Mouse (Mus musculus) embryonic fibroblast, embryonic 13.5 days (primary cell): Measurements from ENCODE around the gene Vps16. TPM values are rescaled to one million over a fixed set of nuclear protein-coding genes. Genes with fewer than 3 reads are reported as not detected.

Source experiments
- H3K27ac ChIP-seq: 2 replicates; pipeline ENCODE4 v1.5.1; 2012; ENCODE audit warnings: low read length, control low read depth, inconsistent platforms; ENCODE audit not compliant: insufficient read depth
- H3K4me1 ChIP-seq: 2 replicates; pipeline ENCODE4 v1.6.1; 2011; ENCODE audit warnings: low read length; ENCODE audit not compliant: control insufficient read depth, insufficient read depth
- H3K4me3 ChIP-seq: 2 replicates; pipeline ENCODE4 v1.5.1; 2011; ENCODE audit warnings: mild to moderate bottlenecking, control low read depth, low read length; ENCODE audit not compliant: insufficient read depth
- CTCF ChIP-seq: IDR thresholded peaks from 2 replicates; pipeline ENCODE4 v1.5.1; 2011; ENCODE audit warnings: mild to moderate bottlenecking, control low read depth, low read length, moderate library complexity, borderline replicate concordance; ENCODE audit not compliant: insufficient read depth
- POLR2A ChIP-seq: IDR thresholded peaks from 2 replicates; pipeline ENCODE4 v1.6.1; 2011; ENCODE audit warnings: low read depth, mild to moderate bottlenecking, control low read depth, low read length, moderate library complexity
- polyA plus RNA-seq: library from polyadenylated mRNA; stranded (reverse); fragments of >200 nt; gene quantifications from 2 replicates; pipeline ENCODE4 v1.2.4, GENCODE M21; 2011; ENCODE audit warnings: low read depth; ENCODE audit not compliant: missing spikeins, insufficient read length

Vps16 gene
- polyA plus RNA-seq, 1 experiment, result 90.1 TPM

GRCm38 (mm10) chr2:130454748-130455370, 30.7 kb downstream of the Vps16 start:
- Histone ChIP-seq H3K27ac (no peak overlapping the region), H3K4me3 (no peak overlapping the region), H3K4me1 (peaks cover 13% of the 10 kb centered on the region)
- TF ChIP-seq CTCF, result no peak
- TF ChIP-seq POLR2A, result no peak

- H3K27ac ChIP-seq, result no peak overlapping the region
- TF ChIP-seq POLR2A (no peak), CTCF (no peak)
- peaks cover 5% of the 10 kb centered on the region for H3K4me1 ChIP-seq
- no peak overlapping the region for H3K4me3 ChIP-seq
These were observed 33.7 kb downstream of the Vps16 start for GRCm38 (mm10) chr2:130457871-130458270.

- Histone ChIP-seq H3K4me3 (no peak overlapping the region), H3K27ac (no peak overlapping the region), H3K4me1 (peaks cover 5% of the 10 kb centered on the region)
- TF ChIP-seq CTCF (no peak), POLR2A (no peak)
These were observed 35.4 kb downstream of the Vps16 start for GRCm38 (mm10) chr2:130459576-130459975.

GRCm38 (mm10) chr2:130461287-130462071, 37.3 kb downstream of the Vps16 start:
- H3K4me1 ChIP-seq, result peaks cover 5% of the 10 kb centered on the region
- no peak overlapping the region for H3K27ac ChIP-seq
- TF ChIP-seq POLR2A, result no peak
- TF ChIP-seq CTCF, result no peak
- H3K4me3 ChIP-seq, result no peak overlapping the region

GRCm38 (mm10) chr2:130466438-130466837, 42.3 kb downstream of the Vps16 start:
- TF ChIP-seq CTCF, result no peak
- TF ChIP-seq POLR2A, result no peak
- no peak overlapping the region for H3K27ac ChIP-seq

GRCm38 (mm10) chr2:130469366-130469765, 45.2 kb downstream of the Vps16 start:
- no peak overlapping the region for H3K4me3 ChIP-seq

More at GRCm38 (mm10) chr2:130466438-130466837, 42.3 kb downstream of the Vps16 start:
- H3K4me1 ChIP-seq, result no peaks in the 10 kb centered on the region
- H3K4me3 ChIP-seq, result no peak overlapping the region

GRCm38 (mm10) chr2:130469935-130470334, 45.8 kb downstream of the Vps16 start:
- H3K4me3 ChIP-seq, result no peak overlapping the region
- H3K27ac ChIP-seq, result no peak overlapping the region
- no peaks in the 10 kb centered on the region for H3K4me1 ChIP-seq
- TF ChIP-seq POLR2A (no peak), CTCF (no peak)

More at GRCm38 (mm10) chr2:130469366-130469765, 45.2 kb downstream of the Vps16 start:
- Histone ChIP-seq H3K27ac (no peak overlapping the region), H3K4me1 (no peaks in the 10 kb centered on the region)
- TF ChIP-seq POLR2A, result no peak
- no peak for TF ChIP-seq CTCF

GRCm38 (mm10) chr2:130472908-130473510, 48.9 kb downstream of the Vps16 start:
- TF ChIP-seq CTCF (no peak), POLR2A (no peak)
- Histone ChIP-seq H3K27ac (no peak overlapping the region), H3K4me3 (no peak overlapping the region), H3K4me1 (no peaks in the 10 kb centered on the region)

- Histone ChIP-seq H3K4me1 (no peaks in the 10 kb centered on the region), H3K4me3 (no peak overlapping the region), H3K27ac (no peak overlapping the region)
- TF ChIP-seq CTCF, result no peak
- no peak for TF ChIP-seq POLR2A
These were observed 51.6 kb downstream of the Vps16 start for GRCm38 (mm10) chr2:130475764-130476163.
